Mouse (Mus musculus) forebrain, embryonic 11.5 days (tissue): ENCODE data around the gene Bmp3. TPM values are rescaled to one million over a fixed set of nuclear protein-coding genes. Genes with fewer than 3 reads are reported as not detected.

Source experiments
- ATAC-seq: fragments of 200-750 bp; cut with Nextera tagmentation; replicated peaks from 2 replicates; pipeline ENCODE4 v1.8.0; 2017; ENCODE audit warnings: moderate TSS enrichment; ENCODE audit not compliant: low FRiP score
- DNase-seq: peaks from one replicate; pipeline ENCODE4 v3.0.0-alpha.2; 2017; ENCODE audit warnings: low spot score
- H3K27ac ChIP-seq: fragments of 300-500 bp; sonication (generic); 2 replicates; pipeline ENCODE4 v1.5.1; 2014; ENCODE audit warnings: low read depth, low read length
- H3K27me3 ChIP-seq: fragments of 300-500 bp; sonication (generic); 2 replicates; pipeline ENCODE4 v1.6.1; 2014; ENCODE audit warnings: mild to moderate bottlenecking, low read length, mixed read lengths; ENCODE audit not compliant: control insufficient read depth, insufficient read depth
- H3K36me3 ChIP-seq: fragments of 300-500 bp; sonication (generic); 2 replicates; pipeline ENCODE4 v1.6.1; 2014; ENCODE audit warnings: mild to moderate bottlenecking, low read length, moderate library complexity, mixed read lengths; ENCODE audit not compliant: control insufficient read depth, insufficient read depth
- H3K4me1 ChIP-seq: fragments of 300-500 bp; sonication (generic); replicated peaks from 2 replicates; pipeline ENCODE4 v1.6.1; 2014; ENCODE audit warnings: low read length, mixed read lengths; ENCODE audit not compliant: control insufficient read depth, insufficient read depth
- H3K4me2 ChIP-seq: fragments of 300-500 bp; sonication (generic); 2 replicates; pipeline ENCODE4 v1.6.1; 2014; ENCODE audit warnings: low read depth, mild to moderate bottlenecking, low read length, moderate library complexity, mixed read lengths; ENCODE audit not compliant: severe bottlenecking
- H3K4me3 ChIP-seq: fragments of 300-500 bp; sonication (generic); 2 replicates; pipeline ENCODE4 v1.5.1; 2014; ENCODE audit warnings: low read depth, low read length
- H3K9ac ChIP-seq: fragments of 300-500 bp; sonication (generic); 2 replicates; pipeline ENCODE4 v1.6.1; 2014; ENCODE audit warnings: low read length
- H3K9me3 ChIP-seq: fragments of 300-500 bp; sonication (generic); 2 replicates; pipeline ENCODE4 v1.6.1; 2016; ENCODE audit warnings: low read length, mixed read lengths; ENCODE audit not compliant: control insufficient read depth
- WGBS: fragments of 180-500 bp; shearing (Covaris S2); extraction: QIAGEN DNeasy Blood & Tissue Kit; methylation state at CpG from one replicate; pipeline ENCODE4 v1.1.7; 2014; 5-methylcytosine and 5-hydroxymethylcytosine counted together
- polyA plus RNA-seq: library from polyadenylated mRNA; unstranded; fragments of >200 nt; fragmentation: Nextera tagmentation; extraction: Ambion mirVana; gene quantifications from 2 replicates; pipeline ENCODE4 v1.2.1, GENCODE M21; 2014

The Bmp3 gene
- polyA plus RNA-seq, 1 experiment from 2014 or later: 0.64 TPM

DNA sequence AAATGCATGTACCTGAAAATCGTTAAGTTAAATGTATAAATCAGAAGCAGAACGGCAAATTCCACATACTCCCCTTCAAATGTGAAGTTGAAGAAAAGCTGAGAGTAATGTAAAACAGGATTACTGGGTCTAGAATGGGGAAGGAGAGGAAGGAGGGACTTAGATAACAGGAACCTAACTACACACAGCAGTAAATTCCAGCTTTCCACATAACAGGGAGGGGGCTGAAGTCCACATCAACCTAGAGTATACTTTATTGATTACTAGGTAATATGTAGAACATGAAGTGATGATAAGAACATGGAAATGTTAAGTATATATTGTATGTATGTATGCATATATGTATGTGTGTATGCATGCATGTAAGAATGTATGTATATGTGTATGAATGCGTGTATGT lies 68.7 kb downstream of the Bmp3 start:
- 88% methylated on average over 3 of the region's 3 CpGs for WGBS
- no peak for ATAC-seq

More for the DNA sequence above, 68.7 kb downstream of the Bmp3 start:
- Histone ChIP-seq H3K4me1 (peaks cover 3% of the 10 kb centered on the region; the same call in 1 of the 2 replicates), H3K9me3 (no peaks in the 10 kb centered on the region), H3K4me2 (no peak overlapping the region), H3K4me3 (no peak overlapping the region), H3K27ac (no peak overlapping the region), H3K9ac (no peak overlapping the region), H3K36me3 (no peaks in the 10 kb centered on the region), H3K27me3 (no peaks in the 10 kb centered on the region)
- no peak for DNase-seq

Other genes with a start within 250 kb of the Bmp3 start
- 3.5 and 4.1 TPM in 2 replicates for gene Prkg2, start 182.9 kb downstream of the Bmp3 start, polyA plus RNA-seq